Mouse (Mus musculus) cerebellum, adult 8-10 months (tissue): Measurements from ENCODE around the gene Cyp2b23.
"Not testable (repeated sequence)": the region's sequence is repeated elsewhere in the genome, so short reads cannot be mapped to it uniquely, and the experiment has no call there.

Source experiments
- DNase-seq: peaks from one replicate; pipeline ENCODE4 v3.0.0; 2022

Cyp2b23 gene

DNA sequence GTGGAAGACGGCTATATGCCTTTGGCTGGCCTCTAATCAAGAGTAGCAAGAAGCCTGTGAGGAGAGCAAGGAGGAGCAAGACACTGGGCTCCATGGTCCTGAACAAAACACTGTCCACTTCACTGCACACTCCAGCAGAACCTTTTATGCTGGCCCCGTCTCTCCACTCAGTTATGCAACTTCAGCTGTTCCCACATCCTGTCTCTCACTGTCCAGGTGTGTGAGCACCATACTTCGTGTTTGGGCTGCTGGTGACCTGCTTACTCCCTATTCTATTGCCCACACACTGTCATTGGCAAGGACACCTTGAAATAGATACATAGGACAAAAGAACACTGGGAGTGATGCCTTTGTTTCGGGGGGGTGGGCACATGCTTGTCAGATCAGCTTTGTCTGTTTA is at the start of gene Cyp2b23:
TSS of gene Cyp2b23 (minus strand) at position 101 of the 400 bp plus-strand sequence.
- no peak for DNase-seq

DNA sequence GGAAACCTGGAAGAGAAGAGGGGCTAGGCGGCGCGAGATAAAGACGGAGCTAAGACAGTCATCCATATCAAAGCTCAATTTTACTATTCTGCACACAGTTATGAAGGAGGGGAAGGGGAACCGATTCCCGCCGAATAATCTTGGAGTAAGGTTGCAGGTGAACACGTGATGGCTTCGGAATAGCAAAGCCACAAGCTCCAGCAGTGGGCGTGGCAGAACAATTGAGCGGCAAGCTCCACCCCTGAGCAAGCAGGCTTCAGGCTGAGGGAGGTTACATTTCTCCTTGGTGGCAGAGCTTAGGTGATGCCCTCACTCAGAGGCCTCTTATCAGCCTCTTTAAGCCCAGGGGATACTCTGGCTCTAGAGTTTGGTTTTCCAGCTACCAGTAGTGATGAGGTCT is 24.8 kb upstream of the Cyp2b23 start:
- no peak for DNase-seq

DNA sequence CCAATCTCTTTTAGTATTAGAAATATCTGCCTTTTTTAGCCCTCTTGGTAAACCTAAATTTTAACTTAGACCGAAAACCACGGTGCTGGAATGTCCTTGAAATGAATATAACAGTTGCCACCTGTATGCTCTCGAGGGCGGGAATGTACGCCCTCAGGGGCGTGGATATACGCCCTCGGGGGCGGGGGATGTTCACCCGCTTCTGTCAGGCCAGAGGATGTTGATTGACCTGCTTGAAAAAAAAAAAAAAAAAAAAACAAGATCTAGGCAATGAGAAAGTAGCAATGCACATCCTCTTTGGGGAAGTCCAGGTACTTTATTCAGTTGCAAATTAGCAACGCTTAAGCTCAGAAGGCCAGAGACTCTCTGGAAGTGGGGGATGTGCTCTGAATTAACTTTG is 20.8 kb upstream of the Cyp2b23 start:
- no peak for DNase-seq

DNA sequence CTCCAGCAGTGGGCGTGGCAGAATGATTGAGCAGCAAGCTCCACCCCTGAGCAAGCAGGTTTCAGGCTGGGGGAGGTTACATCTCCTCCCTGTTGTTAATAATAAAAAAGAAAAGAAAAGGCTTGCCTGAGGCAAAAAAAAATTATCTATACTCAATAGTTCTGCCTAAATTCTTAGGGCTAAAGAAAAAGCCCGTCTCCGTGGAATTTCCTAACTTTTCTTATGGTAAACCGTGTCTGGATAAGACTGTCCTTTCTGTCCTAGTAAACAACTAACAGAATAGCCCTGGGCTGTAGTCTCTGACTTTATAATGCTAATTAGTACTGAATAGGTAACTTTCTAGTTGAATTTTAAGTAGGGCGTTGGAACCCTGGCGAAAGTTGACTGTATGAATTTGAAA is 20.0 kb upstream of the Cyp2b23 start:
- not testable (repeated sequence) for DNase-seq

DNA sequence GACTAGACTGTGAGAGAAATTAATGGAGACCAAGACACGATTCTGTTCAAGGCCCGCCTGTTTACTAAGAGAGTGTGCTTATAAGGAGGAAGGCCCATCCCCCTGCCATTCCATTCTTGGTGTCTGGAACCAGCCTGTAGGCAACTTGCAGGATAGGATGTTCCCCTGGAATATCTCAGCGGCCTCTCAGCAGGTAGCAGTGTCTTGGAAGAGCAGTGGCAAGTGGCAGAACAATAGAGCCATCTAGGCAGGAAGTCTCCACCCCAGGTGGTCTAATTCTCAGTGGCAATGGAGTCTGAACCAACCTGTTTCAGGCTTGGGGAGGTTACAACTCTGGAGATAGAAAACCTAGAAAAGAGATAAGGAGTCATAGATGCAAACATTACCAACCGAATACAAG is 13.9 kb upstream of the Cyp2b23 start:
- no peak for DNase-seq

DNA sequence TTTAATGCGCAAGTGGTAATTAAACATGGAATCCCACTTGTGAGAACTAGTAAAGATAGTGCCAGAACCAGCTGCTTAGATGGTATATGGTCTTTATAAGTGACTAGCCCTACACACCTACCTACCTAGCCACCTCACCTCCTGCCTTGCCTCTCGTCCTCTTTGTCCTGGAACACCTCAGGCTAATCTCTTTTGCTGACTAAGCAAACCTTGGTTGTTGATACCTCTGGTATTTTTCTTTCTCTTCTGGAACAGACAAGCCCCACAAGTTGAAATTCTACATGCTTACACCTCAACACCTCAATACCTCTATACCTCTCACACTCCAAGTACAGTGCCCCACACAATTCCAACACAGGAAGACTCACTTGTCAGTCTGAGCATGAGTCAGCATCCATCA is 524 bp downstream of the Cyp2b23 start:
- no peak for DNase-seq

DNA sequence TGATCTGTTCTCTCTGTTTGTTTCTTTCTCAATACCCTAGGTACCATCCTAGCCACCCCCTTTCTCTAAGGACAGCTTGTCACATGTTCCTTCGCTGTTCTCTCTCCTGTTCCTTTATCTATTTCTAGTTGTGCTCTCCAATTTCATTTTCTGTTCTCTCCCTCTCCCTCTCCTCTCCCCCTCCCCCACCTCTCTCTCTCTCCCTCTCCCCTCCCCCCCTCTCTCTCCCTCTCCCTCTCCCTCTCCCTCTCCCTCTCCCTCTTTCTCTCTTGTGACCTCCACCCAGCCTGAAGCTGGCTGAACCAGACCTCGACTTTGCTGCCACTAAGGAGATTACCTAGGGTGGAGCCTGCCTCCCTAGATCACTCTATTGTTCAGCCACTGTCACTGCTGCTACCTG is 18.8 kb downstream of the Cyp2b23 start:
- DNase-seq: not testable (repeated sequence)

DNA sequence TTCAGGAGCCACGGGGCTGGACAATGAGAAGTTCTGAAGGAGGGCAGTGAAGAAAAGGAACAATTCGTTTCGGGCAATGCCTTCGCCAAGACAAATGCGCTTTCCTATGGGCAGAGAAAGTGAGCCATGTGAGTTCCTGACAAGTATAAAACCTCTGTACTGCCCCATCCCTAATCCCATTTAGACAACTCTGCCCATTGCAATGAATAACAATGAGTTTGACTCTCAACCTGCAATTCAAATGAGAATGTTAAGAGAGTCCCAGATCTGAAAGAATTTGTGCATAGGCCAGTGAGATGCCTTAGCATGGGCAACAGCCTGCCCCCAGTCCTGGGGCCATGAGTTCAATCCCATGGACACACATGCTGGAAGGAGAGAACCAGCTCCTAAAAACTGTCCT is 20.2 kb downstream of the Cyp2b23 start:
- no peak for DNase-seq

DNA sequence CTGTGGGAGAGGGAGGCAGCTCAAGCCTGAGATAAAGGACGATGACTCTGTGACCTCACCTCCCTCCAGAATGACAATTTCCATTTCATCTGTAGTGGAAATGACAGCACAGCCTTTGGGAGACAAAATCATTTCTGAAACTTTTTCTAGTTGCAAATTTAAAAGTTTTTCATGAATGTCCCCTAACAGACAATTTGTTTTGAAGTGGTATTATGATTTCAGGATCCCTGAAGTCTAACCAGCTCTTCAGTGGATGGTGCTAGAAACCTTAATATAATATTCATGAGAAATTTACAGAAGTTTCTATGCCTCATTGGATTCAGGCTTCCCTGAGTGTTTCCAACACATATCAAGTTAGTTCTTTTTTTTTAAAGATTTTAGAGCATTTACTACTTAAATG is 67.9 kb downstream of the Cyp2b23 start, which contains the start of gene Vmn1r185:
TSS of gene Vmn1r185 (minus strand) at position 101 of the 400 bp plus-strand sequence.
- not testable (repeated sequence) for DNase-seq
